Mouse (Mus musculus) midbrain, embryonic 16.5 days (tissue): ENCODE measurements at regions not wholly inside any gene's neighbourhood (a gene's known extent, or its start where the extent isn't known, plus 50 kb on each side); places are given as distances from the start of the nearest gene placed in this dataset.
A peak's percentile ranks its signal among the peaks of the same experiment; 100 is the strongest.
"Not testable (repeated sequence)": the region's sequence is repeated elsewhere in the genome, so short reads cannot be mapped to it uniquely, and the experiment has no call there.

ENCODE experiments used
- ATAC-seq: fragments of 200-750 bp; cut with Nextera tagmentation; 2 replicates; pipeline ENCODE4 v1.8.0; 2017; ENCODE audit warnings: moderate TSS enrichment
- H3K27ac ChIP-seq: fragments of 300-500 bp; sonication (generic); 2 replicates; pipeline ENCODE4 v1.5.1; 2014; ENCODE audit warnings: mild to moderate bottlenecking, low read length, mixed read lengths
- H3K27me3 ChIP-seq: fragments of 300-500 bp; sonication (generic); 2 replicates; pipeline ENCODE4 v1.6.1; 2014; ENCODE audit warnings: low read depth, low read length, mixed read lengths; ENCODE audit not compliant: control insufficient read depth, insufficient read depth
- H3K36me3 ChIP-seq: fragments of 300-500 bp; sonication (generic); 2 replicates; pipeline ENCODE4 v1.6.1; 2014; ENCODE audit warnings: mild to moderate bottlenecking, low read length, moderate library complexity, mixed read lengths; ENCODE audit not compliant: control insufficient read depth, insufficient read depth
- H3K4me1 ChIP-seq: fragments of 300-500 bp; sonication (generic); 2 replicates; pipeline ENCODE4 v1.6.1; 2014; ENCODE audit warnings: mild to moderate bottlenecking, low read length, mixed read lengths; ENCODE audit not compliant: control insufficient read depth, insufficient read depth
- H3K4me2 ChIP-seq: fragments of 300-500 bp; sonication (generic); 2 replicates; pipeline ENCODE4 v1.6.1; 2014; ENCODE audit warnings: mild to moderate bottlenecking, low read length, mixed read lengths
- H3K4me3 ChIP-seq: fragments of 300-500 bp; sonication (generic); 2 replicates; pipeline ENCODE4 v1.5.1; 2014; ENCODE audit warnings: low read depth, mild to moderate bottlenecking, low read length, moderate library complexity, mixed read lengths
- H3K9ac ChIP-seq: fragments of 300-500 bp; sonication (generic); 2 replicates; pipeline ENCODE4 v1.6.1; 2014; ENCODE audit warnings: low read depth, low read length, mixed read lengths
- H3K9me3 ChIP-seq: fragments of 300-500 bp; sonication (generic); replicated peaks from 2 replicates; pipeline ENCODE4 v1.6.1; 2014; ENCODE audit warnings: mild to moderate bottlenecking, low read length, mixed read lengths; ENCODE audit not compliant: control insufficient read depth, poor library complexity, severe bottlenecking
- WGBS: fragments of 180-500 bp; shearing (Covaris S2); extraction: QIAGEN DNeasy Blood & Tissue Kit; methylation state at CpG from one replicate; pipeline ENCODE4 v1.1.7; 2014; 5-methylcytosine and 5-hydroxymethylcytosine counted together

DNA sequence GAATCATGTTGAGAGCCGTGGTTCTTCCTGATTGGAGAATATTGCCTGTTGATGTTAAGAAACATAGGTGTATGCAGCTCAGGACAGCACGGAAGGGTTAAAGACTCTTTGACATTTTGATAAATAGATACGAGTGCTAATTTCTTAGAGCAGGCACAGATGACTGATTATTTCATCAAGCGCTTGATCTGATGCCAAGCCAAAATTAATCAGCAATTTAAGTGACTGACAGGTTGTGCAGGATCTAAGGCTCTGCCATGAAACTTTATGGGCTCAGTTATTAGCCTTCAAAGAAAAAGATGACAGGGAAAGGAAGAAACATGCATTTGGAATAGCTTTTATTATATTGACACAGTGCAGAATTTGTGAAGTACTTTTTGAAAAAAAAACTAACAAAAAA, 157.2 kb upstream of the Gje1 start:
- H3K4me3 ChIP-seq, result no peak overlapping the region
- ATAC-seq, result no peak
- no peaks in the 10 kb centered on the region for H3K4me1 ChIP-seq
- no peak overlapping the region for H3K4me2 ChIP-seq
- H3K27ac ChIP-seq, result no peak overlapping the region
- 73% methylated on average over 4 of the region's 4 CpGs for WGBS
- H3K9me3 ChIP-seq, result no peaks in the 10 kb centered on the region
- H3K27me3 ChIP-seq, result no peaks in the 10 kb centered on the region
- H3K9ac ChIP-seq, result no peak overlapping the region
- no peaks in the 10 kb centered on the region for H3K36me3 ChIP-seq

GRCm38 (mm10) chr10:14861241-14861640, 143.2 kb upstream of the Gje1 start:
- WGBS, result 31% methylated on average over 3 of the region's 3 CpGs
- Histone ChIP-seq H3K4me1 (0 out of 2 replicates have a peak, but pooled peaks cover 2% of the 10 kb centered on the region), H3K9me3 (no peaks in the 10 kb centered on the region), H3K36me3 (no peaks in the 10 kb centered on the region), H3K27ac (0 out of 2 replicates have a peak overlapping the region, but pooled peaks have one; percentile 28), H3K4me2 (no peak overlapping the region), H3K9ac (no peak overlapping the region), H3K4me3 (no peak overlapping the region), H3K27me3 (no peaks in the 10 kb centered on the region)
- ATAC-seq, result peak; percentile 91

GRCm38 (mm10) chr10:14860126-14860638, 142.2 kb upstream of the Gje1 start:
- no peaks in the 10 kb centered on the region for H3K9me3 ChIP-seq
- 0 out of 2 replicates have a peak, but pooled peaks cover 2% of the 10 kb centered on the region for H3K4me1 ChIP-seq
- H3K27me3 ChIP-seq, result no peaks in the 10 kb centered on the region
- ATAC-seq, result no peak
- WGBS, result 77% methylated on average over 6 of the region's 6 CpGs
- H3K4me3 ChIP-seq, result no peak overlapping the region
- H3K9ac ChIP-seq, result no peak overlapping the region
- H3K36me3 ChIP-seq, result no peaks in the 10 kb centered on the region
- no peak overlapping the region for H3K4me2 ChIP-seq
- H3K27ac ChIP-seq, result no peak overlapping the region

- H3K9me3 ChIP-seq, H3K4me1 ChIP-seq, H3K27ac ChIP-seq, H3K4me3 ChIP-seq, H3K27me3 ChIP-seq, H3K36me3 ChIP-seq, ATAC-seq, H3K9ac ChIP-seq, H3K4me2 ChIP-seq: not testable (repeated sequence)
- WGBS, result 95% methylated on average over 3 of the region's 3 CpGs
These were observed 128.6 kb upstream of the Gje1 start for GRCm38 (mm10) chr10:14846601-14847000.

DNA sequence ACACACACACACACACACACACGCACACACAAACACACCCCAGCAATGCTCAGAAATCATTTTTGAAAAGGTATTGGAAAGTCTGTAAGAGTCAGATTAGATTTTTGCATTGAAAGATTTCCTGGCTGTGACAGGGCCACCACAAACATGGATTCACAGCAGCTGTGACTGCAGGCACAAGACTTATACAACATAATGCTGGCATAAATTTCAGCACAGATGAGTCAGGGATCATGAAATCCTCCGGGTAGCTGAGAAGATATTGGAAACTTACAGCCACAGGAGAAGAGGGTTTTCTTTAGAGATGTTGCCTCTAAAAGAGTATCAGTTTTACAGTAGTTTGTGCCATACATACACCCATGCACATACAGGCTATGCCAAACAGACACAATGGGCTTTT, 127.0 kb upstream of the Gje1 start:
- no peak overlapping the region for H3K9ac ChIP-seq
- no peak overlapping the region for H3K27ac ChIP-seq
- no peaks in the 10 kb centered on the region for H3K27me3 ChIP-seq
- no peak for ATAC-seq
- H3K4me3 ChIP-seq, result no peak overlapping the region
- 80% methylated on average over 2 of the region's 2 CpGs for WGBS
- no peak overlapping the region for H3K4me2 ChIP-seq
- no peaks in the 10 kb centered on the region for H3K4me1 ChIP-seq
- H3K9me3 ChIP-seq, result no peaks in the 10 kb centered on the region
- H3K36me3 ChIP-seq, result no peaks in the 10 kb centered on the region
